Mouse (Mus musculus): ENCODE data around the gene Ahcyl2. TPM values are rescaled to one million over a fixed set of nuclear protein-coding genes. Genes with fewer than 3 reads are reported as not detected.

The Ahcyl2 gene
- total and polyA plus RNA-seq, 3 experiments: 50.0 to 204 (median 184) TPM

GRCm38 (mm10) chr6:29767813-29768660, at the start of gene Ahcyl2 (continued):
- no peak for TF ChIP-seq ZKSCAN1 (IDR thresholded peaks at IDR 0.05; ENCODE audit: borderline replicate concordance, low read depth, low read length)

DNA sequence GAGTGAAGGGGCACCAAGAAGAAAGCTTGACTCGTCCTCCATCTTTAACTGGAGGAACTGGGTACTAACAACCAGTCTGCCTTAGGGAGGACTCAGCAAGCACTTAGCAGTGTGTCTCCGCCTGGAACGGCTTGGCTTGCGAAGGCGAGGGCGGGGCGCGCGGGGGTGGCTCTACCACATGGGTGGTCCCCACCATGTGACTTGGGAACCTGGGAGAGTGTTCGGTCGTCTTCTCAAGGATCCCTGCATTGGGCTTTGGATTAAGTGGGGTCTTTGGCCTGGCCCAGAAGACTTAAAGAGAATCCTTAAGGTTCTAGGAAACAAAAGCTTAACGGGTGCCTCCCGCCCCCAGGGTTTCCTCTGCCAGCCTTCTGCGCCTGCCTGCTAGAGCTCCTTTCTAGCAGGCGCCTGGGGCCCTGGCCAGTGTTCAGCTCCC, 48.9 kb upstream of the Ahcyl2 start:
- DNase-seq (ENCODE audit: extremely low read depth): no peak
- TF ChIP-seq KAT2A (IDR thresholded peaks at IDR 0.05; ENCODE audit: insufficient replicate concordance, low read length): no peak
- no peak for TF ChIP-seq ELF1 (IDR thresholded peaks at IDR 0.05; ENCODE audit: low read depth, low read length)
- no peak for TF ChIP-seq CHD1 (IDR thresholded peaks at IDR 0.05; ENCODE audit: low read depth, low read length)
- no peak for TF ChIP-seq ZKSCAN1 (IDR thresholded peaks at IDR 0.05; ENCODE audit: borderline replicate concordance, low read depth, low read length)
- no peak for TF ChIP-seq EP300 (IDR thresholded peaks at IDR 0.05; ENCODE audit: low read length)
- TF ChIP-seq TBP (conservative IDR thresholded peaks at IDR 0.05; ENCODE audit: low read depth, low read length): no peak
- TF ChIP-seq ZMIZ1 (IDR thresholded peaks at IDR 0.05; ENCODE audit: low read depth, low read length): no peak
- no peak for TF ChIP-seq GABPA (IDR thresholded peaks at IDR 0.05; ENCODE audit: insufficient replicate concordance, low read depth, low read length)
- no peak for TF ChIP-seq RCOR1 (conservative IDR thresholded peaks at IDR 0.05; ENCODE audit: low read depth, low read length)
- TF ChIP-seq JUN (IDR thresholded peaks at IDR 0.05; ENCODE audit: insufficient read depth, low read depth, low read length): no peak
- Histone ChIP-seq H3K79me2 (replicated peaks; ENCODE audit: control insufficient read depth, extremely low read depth, insufficient read depth, poor library complexity, severe bottlenecking) (no peaks in the 10 kb centered on the region), H3K4me1 (ENCODE audit: control insufficient read depth in 1 of 2, insufficient read depth in 2 of 2) (no peaks in the 10 kb centered on the region), H3K4me3 (replicated peaks in 1 of 3; ENCODE audit: low read depth in 2 of 3, low read length in 2 of 3, poor library complexity in 1 of 3) (no peak overlapping the region), H3K9me3 (replicated peaks; ENCODE audit: low read length) (no peaks in the 10 kb centered on the region), H3K4me2 (ENCODE audit: insufficient read depth, low read depth, poor library complexity, severe bottlenecking) (no peak overlapping the region), H3K27me3 (replicated peaks) (no peaks in the 10 kb centered on the region), H3K9ac (ENCODE audit: insufficient read depth, low read depth) (no peak overlapping the region), H3K36me3 (replicated peaks in 1 of 2; ENCODE audit: control insufficient read depth in 1 of 2, insufficient read depth in 1 of 2, low read length in 1 of 2) (peaks cover 7 to 38% of the 10 kb centered on the region in 2 experiments), H3K27ac (ENCODE audit: insufficient read depth, low read depth) (no peak overlapping the region)
- dilution Hi-C loops (cut with MboI; ENCODE audit: extremely low pct_ligation_motif_present, extremely low pct_unique_long_range_greater_than_20kb, low sequenced_read_pairs): no loop called here
- in situ Hi-C loops (cut with MboI; ENCODE audit: low pct_ligation_motif_present, low pct_unique_long_range_greater_than_20kb, low sequenced_read_pairs): no loop called here

GRCm38 (mm10) chr6:29721890-29722289, 45.9 kb upstream of the Ahcyl2 start:
- Histone ChIP-seq H3K27me3 (replicated peaks) (no peaks in the 10 kb centered on the region), H3K27ac (ENCODE audit: insufficient read depth, low read depth) (no peak overlapping the region), H3K4me3 (replicated peaks in 1 of 3; ENCODE audit: low read depth in 2 of 3, low read length in 2 of 3, poor library complexity in 1 of 3) (no peak overlapping the region), H3K9me3 (replicated peaks; ENCODE audit: low read length) (no peaks in the 10 kb centered on the region), H3K36me3 (replicated peaks in 1 of 2; ENCODE audit: control insufficient read depth in 1 of 2, insufficient read depth in 1 of 2, low read length in 1 of 2) (peaks cover 7 to 21% of the 10 kb centered on the region in 2 experiments), H3K79me2 (replicated peaks; ENCODE audit: control insufficient read depth, extremely low read depth, insufficient read depth, poor library complexity, severe bottlenecking) (no peaks in the 10 kb centered on the region), H3K4me1 (ENCODE audit: control insufficient read depth in 1 of 2, insufficient read depth in 2 of 2) (no peaks in the 10 kb centered on the region), H3K9ac (ENCODE audit: insufficient read depth, low read depth) (no peak overlapping the region), H3K4me2 (ENCODE audit: insufficient read depth, low read depth, poor library complexity, severe bottlenecking) (no peak overlapping the region)
- in situ Hi-C loops (cut with MboI; ENCODE audit: low pct_ligation_motif_present, low pct_unique_long_range_greater_than_20kb, low sequenced_read_pairs) (no loop called here), dilution Hi-C loops (cut with MboI; ENCODE audit: extremely low pct_ligation_motif_present, extremely low pct_unique_long_range_greater_than_20kb, low sequenced_read_pairs) (no loop called here)
- TF ChIP-seq MYC (IDR thresholded peaks at IDR 0.05; ENCODE audit: low read depth, low read length) (no peak), TBP (conservative IDR thresholded peaks at IDR 0.05; ENCODE audit: low read depth, low read length) (no peak), BHLHE40 (IDR thresholded peaks at IDR 0.05; ENCODE audit: low read depth, low read length) (no peak), MAFK (IDR thresholded peaks at IDR 0.05; ENCODE audit: insufficient replicate concordance, low read length) (no peak), IRF4 (IDR thresholded peaks at IDR 0.05; ENCODE audit: low read depth, low read length) (no peak), E2F4 (IDR thresholded peaks at IDR 0.05; ENCODE audit: insufficient replicate concordance, low read depth, low read length) (no peak), MAZ (IDR thresholded peaks at IDR 0.05; ENCODE audit: low read depth, low read length) (no peak)
- no peak for DNase-seq (ENCODE audit: extremely low read depth)

Measured in CH12.LX (cell line).